Mouse (Mus musculus): ENCODE measurements around the gene Capn13.

DNA sequence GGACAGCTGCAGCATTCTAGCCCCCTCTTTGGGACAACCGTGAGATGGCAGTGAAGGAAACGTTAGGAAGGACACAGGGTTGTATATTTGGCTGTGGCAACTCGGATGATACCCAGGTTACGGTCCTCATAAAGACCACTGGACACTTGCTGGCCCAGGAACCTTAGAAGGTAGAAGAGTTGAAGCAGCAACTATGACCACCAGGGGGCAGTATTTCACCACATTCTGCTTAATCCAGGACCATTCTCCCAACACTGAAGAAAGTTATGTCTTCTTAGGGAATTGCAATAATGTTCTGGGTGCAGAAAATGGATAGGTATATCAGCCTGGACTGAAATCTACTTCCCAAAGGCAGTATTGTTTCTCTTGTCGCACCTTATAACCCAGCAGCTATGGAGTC lies 97.4 kb downstream of the Capn13 start:
- TF ChIP-seq CTCF (IDR thresholded peaks at IDR 0.05; ENCODE audit: low read depth, low read length) (peak; percentile 51; the same call in 1 of the 2 replicates), TAL1 (conservative IDR thresholded peaks at IDR 0.05; ENCODE audit: low read depth, low read length) (no peak), GATA1 (IDR thresholded peaks at IDR 0.05; ENCODE audit: borderline replicate concordance, low read length) (no peak)

Measured in G1E (cell line).